Mouse (Mus musculus) right cerebral cortex, adult 2 months (tissue): ENCODE measurements around the gene Cyp2w1.

Experiments
- DNase-seq, 2 experiments: peaks; one replicate each; pipeline ENCODE4 v3.0.0; 2021 to 2022; ENCODE audit warnings: low spot score in 2 of 2

Gene Cyp2w1

DNA sequence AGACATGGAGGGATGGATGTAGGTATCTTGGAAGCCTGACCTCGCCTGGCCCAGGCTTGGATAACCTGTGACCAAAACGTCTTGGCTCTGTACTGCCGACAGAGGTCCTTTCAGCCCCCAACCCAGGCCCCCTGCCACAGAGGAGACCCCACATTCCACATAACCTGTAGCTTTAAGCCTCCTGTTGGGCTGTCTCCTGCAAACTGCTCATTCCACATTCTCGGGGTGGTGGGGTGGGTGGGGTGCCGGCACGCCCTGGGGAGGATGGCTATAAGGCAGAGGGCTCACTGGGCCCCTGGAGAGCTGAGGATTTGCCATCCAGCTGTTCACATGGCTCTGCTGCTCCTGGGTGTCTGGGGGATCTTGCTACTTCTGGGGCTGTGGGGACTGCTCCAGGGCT is at the start of gene Cyp2w1:
Gene Cyp2w1, plus strand, starts transcription at position 301 of the 400 bp plus-strand sequence.
- no peak for DNase-seq

GRCm38 (mm10) chr5:139303646-139304061 is 48.8 kb upstream of the Cyp2w1 start:
- no peak for DNase-seq

DNA sequence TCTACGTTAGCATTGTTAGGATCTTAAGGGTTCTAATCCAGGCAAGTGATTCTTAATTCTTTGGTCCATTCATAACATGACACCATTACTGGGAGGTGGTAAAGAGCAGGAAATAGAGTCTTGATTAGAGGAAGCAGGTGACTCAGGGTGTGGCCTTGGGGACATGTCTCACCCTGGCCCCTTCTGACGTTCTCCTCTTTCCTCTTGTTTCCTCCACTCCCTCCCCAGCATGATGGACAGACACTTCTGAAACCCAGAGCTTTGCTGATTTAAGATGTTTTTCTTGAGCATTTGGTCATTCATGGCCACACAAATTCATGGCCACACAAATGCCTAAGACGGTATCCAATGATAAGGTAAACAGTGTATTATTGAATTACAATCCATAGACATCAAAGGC is 42.5 kb upstream of the Cyp2w1 start:
- no peak for DNase-seq

DNA sequence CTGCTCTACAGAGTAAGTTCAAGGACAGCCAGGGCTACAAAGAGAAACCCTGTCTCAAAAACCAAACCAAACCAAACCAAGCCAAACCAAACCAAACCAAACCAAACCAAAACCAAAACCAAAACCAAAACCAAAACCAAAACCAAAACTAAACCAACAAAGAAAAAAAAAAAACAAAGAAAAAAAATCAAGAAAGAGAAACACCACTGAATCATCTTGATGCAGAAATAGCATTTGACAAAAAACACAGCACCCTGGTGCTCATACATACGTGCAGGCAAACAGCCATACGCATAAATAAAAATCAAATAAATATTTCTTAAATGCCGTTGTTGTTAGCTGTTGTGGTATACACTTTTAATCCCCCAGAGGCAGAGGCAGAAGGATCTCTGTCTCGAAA is 41.9 kb upstream of the Cyp2w1 start:
- DNase-seq, result no peak

DNA sequence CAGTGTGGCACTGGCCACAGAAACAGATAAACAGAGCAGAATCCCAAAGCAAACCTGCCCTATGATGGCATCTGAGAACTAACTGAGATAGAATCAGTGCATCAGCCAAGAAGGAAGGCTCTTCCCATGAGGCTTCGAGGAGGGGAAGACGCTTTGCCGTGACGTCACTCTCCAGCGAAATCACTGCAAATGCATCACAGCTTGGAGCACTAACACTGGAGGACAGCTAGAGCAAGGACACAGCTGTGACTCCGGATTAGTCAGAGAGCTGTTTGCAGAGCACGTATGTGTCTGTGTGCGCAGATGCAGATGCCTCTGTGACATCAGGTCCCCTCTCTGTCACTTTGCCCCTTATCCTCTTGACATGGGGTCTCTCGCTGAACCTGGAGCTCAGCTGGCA is 40.6 kb upstream of the Cyp2w1 start:
- DNase-seq, result no peak

GRCm38 (mm10) chr5:139313536-139313935 is 38.9 kb upstream of the Cyp2w1 start:
- no peak for DNase-seq

DNA sequence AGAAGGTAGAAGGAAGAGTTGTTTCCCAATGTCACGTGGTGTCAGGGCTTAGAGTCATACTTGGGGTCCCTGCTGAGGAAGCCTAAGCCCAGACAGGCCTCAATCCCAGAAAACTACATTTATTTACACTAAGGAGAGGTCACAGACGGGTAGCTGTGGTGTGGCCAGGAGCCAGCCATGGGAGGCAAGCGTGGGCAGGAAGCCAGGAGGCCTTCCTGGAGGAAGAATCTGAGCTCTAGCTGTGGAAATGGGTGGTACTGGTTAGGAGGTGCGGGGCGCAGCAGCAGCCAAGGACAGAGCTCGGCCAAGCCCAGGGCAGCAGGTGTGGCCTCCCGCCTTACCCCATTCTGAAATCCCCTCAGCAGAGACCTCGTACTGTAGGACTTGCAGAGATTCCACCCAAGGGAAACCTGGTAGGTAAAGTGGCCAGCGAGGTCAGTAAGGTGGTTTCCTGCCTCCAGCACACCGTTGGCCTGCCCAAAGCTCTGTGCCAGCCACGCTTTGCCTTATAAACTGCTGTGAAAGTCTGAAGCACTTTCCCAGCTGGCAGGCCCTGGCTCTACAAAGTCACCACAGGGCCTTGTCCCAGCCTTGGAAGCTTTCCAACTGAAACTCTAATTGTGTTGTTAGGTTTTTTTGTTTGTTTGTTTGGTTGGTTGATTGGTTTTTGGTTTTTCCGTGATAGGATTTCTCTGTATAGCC is 37.3 kb upstream of the Cyp2w1 start:
- no peak for DNase-seq

- DNase-seq, result no peak
These were observed 35.3 kb upstream of the Cyp2w1 start for GRCm38 (mm10) chr5:139316982-139317675.

GRCm38 (mm10) chr5:139317751-139318504 is 34.5 kb upstream of the Cyp2w1 start:
- DNase-seq, result peak; percentile 69 to 82

- no peak for DNase-seq
These were observed 32.0 kb upstream of the Cyp2w1 start for GRCm38 (mm10) chr5:139320424-139320823.

DNA sequence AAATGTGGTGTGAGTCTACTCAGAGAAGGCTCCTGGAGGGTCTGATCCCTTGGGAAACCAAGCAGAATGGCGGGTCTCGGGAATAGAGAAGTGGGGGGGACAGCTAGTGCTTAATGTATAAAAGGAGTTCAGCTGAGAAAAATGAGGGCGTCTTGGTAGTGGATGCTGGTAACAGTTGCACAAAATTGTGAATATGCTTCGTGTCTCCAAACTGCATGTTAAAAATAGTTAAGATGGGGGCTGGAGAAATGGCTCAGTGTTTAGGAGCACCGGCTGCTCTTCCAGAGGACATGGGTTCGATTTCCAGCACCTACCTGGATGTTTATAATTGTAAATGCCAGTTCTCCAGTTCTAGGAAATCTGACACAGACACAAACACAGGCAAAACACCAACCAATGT is 31.1 kb upstream of the Cyp2w1 start:
- DNase-seq, result peak in 1 of 2 experiments; percentile 23

- DNase-seq, result peak in 1 of 2 experiments; percentile 39
These were observed 29.0 kb upstream of the Cyp2w1 start for GRCm38 (mm10) chr5:139323260-139323924.

- DNase-seq, result peak; percentile 57 to 65
These were observed 28.3 kb upstream of the Cyp2w1 start for GRCm38 (mm10) chr5:139324045-139324491.

GRCm38 (mm10) chr5:139324691-139325394 is 27.6 kb upstream of the Cyp2w1 start:
- peak; percentile 58 to 59 for DNase-seq

DNA sequence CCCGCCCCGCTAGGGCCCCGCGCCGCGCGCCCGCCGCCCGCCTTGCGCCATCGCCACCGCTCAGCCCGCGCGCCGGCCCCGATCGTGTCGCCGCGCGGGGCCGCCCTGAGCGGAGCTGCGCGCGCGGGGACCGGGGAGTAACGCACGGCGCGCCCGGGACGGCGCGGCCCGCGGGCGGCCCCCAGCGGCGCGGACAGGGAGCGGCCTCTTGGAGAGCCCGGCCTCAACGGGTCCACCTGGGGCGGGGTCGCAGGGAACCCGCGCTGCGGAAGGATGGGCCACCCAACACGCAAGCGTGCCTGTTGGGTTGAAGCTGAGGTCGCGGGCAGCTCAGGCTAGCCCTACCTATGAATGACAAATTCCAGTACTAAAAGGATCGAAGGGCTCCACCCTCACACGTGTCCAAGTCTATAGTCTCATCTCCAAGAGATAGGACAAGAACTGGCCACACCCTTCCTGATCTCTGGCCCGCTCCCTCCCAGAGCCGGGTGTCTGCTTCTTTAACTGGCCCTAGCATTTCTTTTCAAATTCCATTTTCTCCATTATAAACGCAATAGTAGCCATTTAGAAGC is 26.9 kb upstream of the Cyp2w1 start, which contains the start of gene Adap1:
Gene Adap1, minus strand, starts transcription at position 228 of the 572 bp plus-strand sequence.
- peak; percentile 56 to 70 for DNase-seq

DNA sequence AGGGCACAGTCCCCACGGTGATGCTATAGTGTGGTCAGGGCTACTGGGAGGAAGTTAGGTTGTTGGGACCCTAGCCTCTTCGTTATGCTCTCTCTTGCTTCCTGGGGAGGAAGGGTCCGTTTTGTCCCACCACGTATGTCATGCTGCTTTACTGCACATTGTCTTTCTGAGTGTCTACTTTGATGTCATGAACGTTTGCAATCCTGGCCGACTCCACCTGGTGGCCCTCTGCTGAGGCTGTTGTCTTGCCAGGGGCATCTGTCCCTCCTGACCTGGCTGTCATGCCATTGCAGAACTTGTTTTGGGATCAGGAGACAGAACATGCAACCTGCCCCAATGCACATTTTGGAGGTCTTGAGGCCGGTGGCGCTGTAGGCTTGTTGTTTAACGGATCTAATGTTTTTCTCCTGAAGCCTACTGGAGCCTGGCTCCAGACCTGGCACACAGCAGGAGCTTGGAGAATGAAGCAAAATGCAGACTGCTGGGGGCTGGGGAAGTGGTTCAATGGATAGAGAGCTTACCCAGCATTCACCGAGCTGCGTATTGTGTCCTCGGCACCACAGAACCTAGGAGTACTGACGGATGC is 26.2 kb upstream of the Cyp2w1 start:
- no peak for DNase-seq

GRCm38 (mm10) chr5:139326986-139327633 is 25.3 kb upstream of the Cyp2w1 start:
- no peak for DNase-seq

- DNase-seq, result no peak
These were observed 24.8 kb upstream of the Cyp2w1 start for GRCm38 (mm10) chr5:139327634-139328020.

DNA sequence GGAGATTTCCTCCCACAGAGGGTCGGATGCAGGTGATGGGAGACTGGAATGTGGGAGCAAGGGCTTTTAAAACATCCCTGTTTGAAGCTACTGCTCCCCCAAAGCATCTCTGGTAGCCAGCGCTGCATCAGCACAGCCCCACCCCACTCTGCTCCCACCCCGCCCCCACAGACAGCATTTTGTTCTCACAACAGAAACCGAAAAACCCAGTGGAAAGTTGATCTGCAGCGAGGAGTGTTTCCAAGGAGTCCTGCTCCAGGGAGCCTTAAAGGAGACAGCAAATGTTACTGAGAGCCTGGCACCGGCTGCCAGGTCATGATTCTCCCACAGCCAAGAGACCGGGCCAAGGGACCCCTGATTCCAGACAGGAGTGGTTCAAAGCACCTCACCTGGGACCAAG is 21.7 kb upstream of the Cyp2w1 start:
- DNase-seq, result peak; percentile 13 to 40

- peak; percentile 80 to 81 for DNase-seq
These were observed 20.7 kb upstream of the Cyp2w1 start for GRCm38 (mm10) chr5:139331742-139332141.
